Mouse (Mus musculus) liver, adult 2 months (tissue): ENCODE results near the gene Tomm22.

ENCODE experiments used
- CTCF ChIP-seq: fragments of 200-500 bp; IDR thresholded peaks from 2 replicates; pipeline ENCODE4 v1.5.1; 2011; ENCODE audit warnings: low read depth, low read length, control low read depth
- POLR2A ChIP-seq: fragments of 200-500 bp; IDR thresholded peaks from 2 replicates; pipeline ENCODE4 v1.6.1; 2011; ENCODE audit warnings: low read length, control low read depth; ENCODE audit not compliant: insufficient read depth; ENCODE audit errors: extremely low read depth

DNA sequence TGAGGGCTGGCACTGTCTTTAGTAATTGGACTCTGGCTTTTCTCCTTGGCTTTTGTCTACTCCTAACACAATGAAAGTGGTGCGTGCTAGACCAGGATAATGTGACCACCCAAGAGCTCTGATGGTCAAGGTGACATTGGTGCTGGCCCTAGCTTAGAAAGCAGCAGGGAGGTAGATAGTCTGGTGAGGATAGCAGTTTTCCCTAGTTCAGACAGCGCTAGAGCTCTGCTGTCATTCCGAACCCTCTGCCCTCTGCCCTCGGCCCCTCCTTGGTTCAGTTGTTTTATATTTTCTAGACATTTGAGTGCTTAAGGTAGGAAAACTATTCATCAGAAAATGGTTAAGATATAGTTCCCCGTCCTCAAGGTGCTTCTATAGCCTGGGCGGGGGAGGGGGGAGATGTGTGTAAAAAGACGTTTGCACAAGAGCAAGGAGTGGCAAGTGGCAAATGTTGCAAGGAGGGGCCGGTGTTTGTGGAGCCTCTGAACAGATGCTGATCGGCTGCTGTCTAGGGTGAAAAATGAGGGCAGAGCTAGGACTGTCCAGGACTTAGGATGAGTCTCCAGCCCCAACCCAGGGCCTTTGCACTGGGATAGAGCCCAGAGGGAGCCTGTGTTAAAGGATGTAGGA lies 27.0 kb downstream of the Tomm22 start:
- TF ChIP-seq CTCF (no peak), POLR2A (no peak)
